Mouse (Mus musculus): ENCODE results near the gene Fam122c. TPM values are rescaled to one million over a fixed set of nuclear protein-coding genes. Genes with fewer than 3 reads are reported as not detected.

Fam122c gene
- total RNA-seq (2014; rRNA removed): not detected in 2 replicates
- not detected in 2 replicates for polyA plus RNA-seq (2015; fragmentation: Nextera tagmentation; extraction: Ambion mirVana)

DNA sequence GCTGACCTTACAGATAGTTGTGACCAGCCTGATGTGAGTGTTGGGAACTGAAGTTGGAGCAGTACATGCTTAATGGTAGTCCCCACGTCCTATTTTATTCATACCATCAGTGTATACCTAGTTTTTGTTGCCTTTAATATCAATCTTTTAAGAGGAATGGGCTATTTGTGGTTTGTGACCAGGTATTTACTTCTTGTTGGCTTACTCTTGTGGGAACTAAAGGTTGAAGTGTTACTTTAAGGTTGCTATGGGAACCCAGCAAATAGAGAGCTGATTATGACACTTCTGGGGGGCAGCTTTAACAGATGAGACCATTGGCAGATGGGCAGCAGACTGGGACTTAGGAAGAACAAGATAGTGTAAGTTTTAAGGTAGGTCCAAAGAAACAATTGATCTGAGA lies at the start of gene Fam122c:
Gene Fam122c, plus strand, starts transcription at position 301 of the 400 bp plus-strand sequence.
- Histone ChIP-seq H3K4me2 (ENCODE audit: low read depth, low read length) (no peak within 1 kb of the TSS), H3K9ac (replicated peaks; ENCODE audit: low read length) (no peak within 1 kb of the TSS), H3K36me3 (ENCODE audit: insufficient read depth, low read length) (no peaks in the 10 kb centered on the region), H3K9me3 (ENCODE audit: low read length) (no peaks in the 10 kb centered on the region), H3K4me1 (ENCODE audit: insufficient read depth, low read length) (no peaks in the 10 kb centered on the region), H3K4me3 (ENCODE audit: low read length) (no peak within 1 kb of the TSS), H3K27ac (no peak within 1 kb of the TSS), H3K27me3 (ENCODE audit: insufficient read depth, low read length) (no peaks in the 10 kb centered on the region)
- no peak for TF ChIP-seq CTCF (IDR thresholded peaks at IDR 0.05; ENCODE audit: low read depth)
- no peak for DNase-seq (ENCODE audit: low spot score)
- 42% methylated on average over 1 of the region's 1 CpGs for WGBS
- ATAC-seq: no peak

DNA sequence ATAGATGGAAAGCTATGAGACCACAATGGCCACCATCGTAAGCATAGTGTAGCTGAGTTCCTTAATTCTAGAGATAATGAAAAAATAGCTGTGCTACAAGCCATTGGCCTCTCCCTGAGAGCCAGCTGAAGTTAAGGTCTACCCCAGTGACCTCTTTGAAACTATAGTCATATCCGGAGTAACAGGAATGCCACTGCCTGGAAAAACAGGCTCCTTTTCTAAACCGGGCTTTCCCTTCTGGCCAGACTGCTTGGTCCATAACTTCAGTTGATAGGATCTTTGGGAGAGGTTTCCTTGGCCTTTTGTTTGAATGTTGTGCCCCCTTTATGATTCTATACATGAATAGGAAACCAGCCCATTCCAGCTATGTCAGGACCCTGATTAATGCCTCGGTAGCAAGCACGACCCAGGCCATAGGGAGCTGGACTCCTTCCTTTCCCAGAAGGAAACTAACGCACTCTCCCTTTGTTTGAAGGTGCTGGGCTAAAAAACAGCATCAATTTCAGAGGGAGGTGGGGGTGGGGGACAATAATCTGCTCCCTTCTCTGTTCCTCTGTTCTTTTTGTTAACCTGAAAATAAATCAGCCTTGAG lies 48.8 kb upstream of the Fam122c start:
- H3K36me3 ChIP-seq (ENCODE audit: insufficient read depth, low read length): no peaks in the 10 kb centered on the region
- no peak overlapping the region for H3K4me3 ChIP-seq (ENCODE audit: low read length)
- H3K4me2 ChIP-seq (ENCODE audit: low read depth, low read length): no peak overlapping the region
- WGBS: 62% methylated on average over 6 of the region's 6 CpGs
- TF ChIP-seq CTCF (IDR thresholded peaks at IDR 0.05; ENCODE audit: low read depth): no peak
- no peak overlapping the region for H3K9ac ChIP-seq (replicated peaks; ENCODE audit: low read length)
- H3K9me3 ChIP-seq (ENCODE audit: low read length): no peaks in the 10 kb centered on the region
- no peak overlapping the region for H3K27ac ChIP-seq
- H3K27me3 ChIP-seq (ENCODE audit: insufficient read depth, low read length): no peaks in the 10 kb centered on the region
- ATAC-seq: no peak
- DNase-seq (ENCODE audit: low spot score): no peak
- no peaks in the 10 kb centered on the region for H3K4me1 ChIP-seq (ENCODE audit: insufficient read depth, low read length)

DNA sequence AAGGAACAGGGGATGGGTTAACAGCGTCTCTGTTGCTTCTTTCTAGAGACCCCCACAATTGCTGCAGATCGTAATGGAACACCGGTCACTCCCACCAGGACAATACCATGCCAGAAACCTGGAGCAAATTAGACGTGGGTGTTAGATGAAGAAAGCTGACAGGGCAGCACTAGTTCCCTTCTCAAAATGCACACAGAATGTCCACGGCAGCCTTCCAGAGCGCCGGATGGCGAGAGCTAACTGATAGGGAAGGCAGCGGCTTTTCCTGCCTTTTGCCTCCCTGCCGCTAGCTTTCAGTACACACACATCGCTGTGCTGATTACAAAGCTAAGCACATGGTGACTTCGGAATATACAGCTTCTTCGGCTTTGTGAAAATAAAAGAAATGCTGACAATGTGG lies 41.3 kb upstream of the Fam122c start:
- H3K4me2 ChIP-seq (ENCODE audit: low read depth, low read length): peak overlapping the region; percentile 52
- no peaks in the 10 kb centered on the region for H3K9me3 ChIP-seq (ENCODE audit: low read length)
- no peak overlapping the region for H3K9ac ChIP-seq (replicated peaks; ENCODE audit: low read length)
- H3K27me3 ChIP-seq (ENCODE audit: insufficient read depth, low read length): no peaks in the 10 kb centered on the region
- no peaks in the 10 kb centered on the region for H3K36me3 ChIP-seq (ENCODE audit: insufficient read depth, low read length)
- ATAC-seq (no peak), DNase-seq (ENCODE audit: low spot score) (peak; percentile 55)
- H3K4me3 ChIP-seq (ENCODE audit: low read length): peak overlapping the region; percentile 25
- H3K27ac ChIP-seq: no peak overlapping the region
- H3K4me1 ChIP-seq (ENCODE audit: insufficient read depth, low read length): no peaks in the 10 kb centered on the region
- WGBS: 44% methylated on average over 13 of the region's 13 CpGs
- TF ChIP-seq CTCF (IDR thresholded peaks at IDR 0.05; ENCODE audit: low read depth): no peak

DNA sequence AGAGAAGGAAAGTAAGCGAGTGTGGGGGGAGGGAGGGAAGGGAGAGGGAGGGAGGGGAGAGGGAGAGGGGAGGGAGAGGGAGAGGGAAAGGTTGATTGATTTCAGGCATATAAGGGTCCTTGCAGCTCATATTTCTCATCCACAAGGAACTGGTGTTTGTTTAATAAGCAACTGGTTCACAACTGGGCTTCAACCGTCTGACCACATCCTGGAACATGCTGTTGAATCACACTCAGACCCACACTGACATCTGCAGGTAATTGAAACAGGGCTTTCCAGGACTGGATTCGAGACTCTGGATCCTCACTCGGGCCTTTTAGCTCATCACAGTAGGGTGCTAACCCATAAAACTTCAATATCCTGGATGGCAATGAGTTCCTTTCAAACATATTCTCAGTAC lies 39.5 kb upstream of the Fam122c start:
- DNase-seq (ENCODE audit: low spot score): peak; percentile 6
- Histone ChIP-seq H3K4me2 (ENCODE audit: low read depth, low read length) (no peak overlapping the region), H3K27ac (no peak overlapping the region), H3K9ac (replicated peaks; ENCODE audit: low read length) (no peak overlapping the region), H3K9me3 (ENCODE audit: low read length) (no peaks in the 10 kb centered on the region), H3K36me3 (ENCODE audit: insufficient read depth, low read length) (no peaks in the 10 kb centered on the region), H3K4me1 (ENCODE audit: insufficient read depth, low read length) (no peaks in the 10 kb centered on the region), H3K27me3 (ENCODE audit: insufficient read depth, low read length) (no peaks in the 10 kb centered on the region), H3K4me3 (ENCODE audit: low read length) (no peak overlapping the region)
- no peak for ATAC-seq
- WGBS: 49% methylated on average over 4 of the region's 4 CpGs
- peak; percentile 30; the same call in 1 of the 2 replicates for TF ChIP-seq CTCF (IDR thresholded peaks at IDR 0.05; ENCODE audit: low read depth)

GRCm38 (mm10) chrX:53236404-53236803 lies 36.8 kb upstream of the Fam122c start:
- H3K9ac ChIP-seq (replicated peaks; ENCODE audit: low read length): no peak overlapping the region
- H3K4me2 ChIP-seq (ENCODE audit: low read depth, low read length): no peak overlapping the region
- no peaks in the 10 kb centered on the region for H3K27me3 ChIP-seq (ENCODE audit: insufficient read depth, low read length)
- H3K36me3 ChIP-seq (ENCODE audit: insufficient read depth, low read length): no peaks in the 10 kb centered on the region
- no peak for TF ChIP-seq CTCF (IDR thresholded peaks at IDR 0.05; ENCODE audit: low read depth)
- H3K9me3 ChIP-seq (ENCODE audit: low read length): no peaks in the 10 kb centered on the region
- ATAC-seq (no peak), DNase-seq (ENCODE audit: low spot score) (no peak)
- H3K4me3 ChIP-seq (ENCODE audit: low read length): no peak overlapping the region
- WGBS: 57% methylated on average over 7 of the region's 7 CpGs
- no peaks in the 10 kb centered on the region for H3K4me1 ChIP-seq (ENCODE audit: insufficient read depth, low read length)
- H3K27ac ChIP-seq: no peak overlapping the region

- H3K4me2 ChIP-seq (ENCODE audit: low read depth, low read length): no peak overlapping the region
- peak; percentile 34; the same call in 1 of the 2 replicates for TF ChIP-seq CTCF (IDR thresholded peaks at IDR 0.05; ENCODE audit: low read depth)
- H3K9me3 ChIP-seq (ENCODE audit: low read length): no peaks in the 10 kb centered on the region
- no peak overlapping the region for H3K9ac ChIP-seq (replicated peaks; ENCODE audit: low read length)
- ATAC-seq (no peak), DNase-seq (ENCODE audit: low spot score) (peak; percentile 2)
- H3K36me3 ChIP-seq (ENCODE audit: insufficient read depth, low read length): no peaks in the 10 kb centered on the region
- no peaks in the 10 kb centered on the region for H3K27me3 ChIP-seq (ENCODE audit: insufficient read depth, low read length)
- 15% methylated on average over 2 of the region's 2 CpGs for WGBS
- no peaks in the 10 kb centered on the region for H3K4me1 ChIP-seq (ENCODE audit: insufficient read depth, low read length)
- H3K4me3 ChIP-seq (ENCODE audit: low read length): no peak overlapping the region
- H3K27ac ChIP-seq: no peak overlapping the region
Measured at GRCm38 (mm10) chrX:53237971-53238370, 35.3 kb upstream of the Fam122c start.

DNA sequence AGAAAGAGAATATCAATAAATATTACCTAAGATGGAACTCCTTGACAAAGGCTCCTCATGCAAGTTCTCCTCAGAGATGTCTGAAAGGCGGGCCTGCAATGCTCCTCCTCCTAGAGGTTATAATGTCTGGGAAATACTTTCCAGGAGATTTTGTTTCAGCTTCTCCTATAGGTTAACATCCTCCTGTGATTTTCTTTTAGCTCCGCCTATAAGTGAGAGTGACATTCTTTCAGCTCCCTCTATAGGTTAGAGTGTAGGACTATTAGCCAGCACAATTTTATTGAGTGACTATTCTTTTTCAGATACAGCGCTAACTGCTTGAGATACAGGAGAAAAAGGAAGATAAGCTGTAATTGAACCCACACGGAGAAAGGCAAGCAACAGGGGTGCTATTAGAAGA lies 33.2 kb upstream of the Fam122c start, which contains the start of gene Plac1:
Gene Plac1, minus strand, starts transcription at position 101 of the 400 bp plus-strand sequence.
- no peaks in the 10 kb centered on the region for H3K9me3 ChIP-seq (ENCODE audit: low read length)
- no peaks in the 10 kb centered on the region for H3K36me3 ChIP-seq (ENCODE audit: insufficient read depth, low read length)
- 62% methylated on average over 4 of the region's 4 CpGs for WGBS
- H3K4me1 ChIP-seq (ENCODE audit: insufficient read depth, low read length): no peaks in the 10 kb centered on the region
- H3K4me3 ChIP-seq (ENCODE audit: low read length): no peak within 1 kb of the TSS
- no peak within 1 kb of the TSS for H3K27ac ChIP-seq
- TF ChIP-seq CTCF (IDR thresholded peaks at IDR 0.05; ENCODE audit: low read depth): no peak
- ATAC-seq (no peak), DNase-seq (ENCODE audit: low spot score) (no peak)
- no peak within 1 kb of the TSS for H3K4me2 ChIP-seq (ENCODE audit: low read depth, low read length)
- no peaks in the 10 kb centered on the region for H3K27me3 ChIP-seq (ENCODE audit: insufficient read depth, low read length)
- no peak within 1 kb of the TSS for H3K9ac ChIP-seq (replicated peaks; ENCODE audit: low read length)

Data from hindbrain, postnatal 0 days (tissue).